Mouse (Mus musculus) stomach, postnatal 0 days (tissue): ENCODE data around the gene Dhx29. TPM values are rescaled to one million over a fixed set of nuclear protein-coding genes. Genes with fewer than 3 reads are reported as not detected.

Source experiments
- polyA plus RNA-seq: library from polyadenylated mRNA; unstranded; fragments of >200 nt; fragmentation: Nextera tagmentation; extraction: Ambion mirVana; gene quantifications from 2 replicates; pipeline ENCODE4 v1.2.1, GENCODE M21; 2015

Gene Dhx29
- polyA plus RNA-seq, 1 experiment from 2014 or later = 13.0 TPM

Other genes with a start within 250 kb of the Dhx29 start
- gene Plpp1, start 126.7 kb upstream of the Dhx29 start, polyA plus RNA-seq = 126 and 137 TPM in 2 replicates
- 21.5 and 21.7 TPM in 2 replicates for gene Mtrex, start 56 bp upstream of the Dhx29 start, polyA plus RNA-seq
- gene Ccno, start 60.3 kb downstream of the Dhx29 start, polyA plus RNA-seq = 0.21 and 0.41 TPM in 2 replicates
- 0.11 and 0.17 TPM in 2 replicates for gene Mcidas, start 66.4 kb downstream of the Dhx29 start, polyA plus RNA-seq
- gene Cdc20b, start 107.7 kb downstream of the Dhx29 start, polyA plus RNA-seq = not detected in 2 replicates
- 96.8 and 104 TPM in 2 replicates for gene Gpx8, start 119.0 kb downstream of the Dhx29 start, polyA plus RNA-seq
- gene Gzma, start 173.5 kb downstream of the Dhx29 start, polyA plus RNA-seq = 0.33 and 0.71 TPM in 2 replicates